Mouse (Mus musculus) MEL-GATA-1-ER (cell line): Measurements from ENCODE around the gene Sugct.
A peak's percentile ranks its signal among the peaks of the same experiment; 100 is the strongest.

Experiments
- DNase-seq: peaks from one replicate; pipeline ENCODE4 v3.0.0-alpha.2; 2012; ENCODE audit warnings: low read depth; ENCODE audit errors: extremely low read depth

Sugct gene

GRCm38 (mm10) chr13:17694911-17695699, at the start of gene Sugct, which contains the start of gene Mplkip:
Gene Sugct (minus strand): TSS chr13:17695553.
Gene Mplkip (plus strand): TSS chr13:17695192.
- peak; percentile 97 for DNase-seq

- DNase-seq = no peak
Observed at GRCm38 (mm10) chr13:17728798-17729197, 33.4 kb upstream of the Sugct start.

GRCm38 (mm10) chr13:17727922-17728321, 32.6 kb upstream of the Sugct start:
- no peak for DNase-seq

GRCm38 (mm10) chr13:17717357-17717756, 22.0 kb upstream of the Sugct start:
- DNase-seq = no peak

GRCm38 (mm10) chr13:17708784-17709311, 13.5 kb upstream of the Sugct start:
- DNase-seq = no peak

GRCm38 (mm10) chr13:17705188-17705826, 10.0 kb upstream of the Sugct start:
- DNase-seq = no peak

GRCm38 (mm10) chr13:17702311-17702710, 7.0 kb upstream of the Sugct start:
- no peak for DNase-seq

- no peak for DNase-seq
Observed at GRCm38 (mm10) chr13:17701322-17701721, 6.0 kb upstream of the Sugct start.

GRCm38 (mm10) chr13:17700090-17700715, 4.8 kb upstream of the Sugct start:
- no peak for DNase-seq

- peak; percentile 28 for DNase-seq
Observed at GRCm38 (mm10) chr13:17695898-17696580, 686 bp upstream of the Sugct start.

- no peak for DNase-seq
Observed at GRCm38 (mm10) chr13:17694414-17694813, 939 bp downstream of the Sugct start.

- peak; percentile 65 for DNase-seq
Observed at GRCm38 (mm10) chr13:17693816-17694215, 1.5 kb downstream of the Sugct start.

- DNase-seq = no peak
Observed at GRCm38 (mm10) chr13:17691436-17691835, 3.9 kb downstream of the Sugct start.

- DNase-seq = no peak
Observed at GRCm38 (mm10) chr13:17690686-17691085, 4.7 kb downstream of the Sugct start.

- DNase-seq = no peak
Observed at GRCm38 (mm10) chr13:17689461-17689860, 5.9 kb downstream of the Sugct start.

- DNase-seq = no peak
Observed at GRCm38 (mm10) chr13:17671122-17671521, 24.2 kb downstream of the Sugct start.

GRCm38 (mm10) chr13:17667380-17667779, 28.0 kb downstream of the Sugct start:
- no peak for DNase-seq

GRCm38 (mm10) chr13:17642294-17642693, 53.1 kb downstream of the Sugct start:
- DNase-seq = peak; percentile 10

- no peak for DNase-seq
Observed at GRCm38 (mm10) chr13:17638008-17638407, 57.3 kb downstream of the Sugct start.

GRCm38 (mm10) chr13:17627108-17627507, 68.2 kb downstream of the Sugct start:
- DNase-seq = no peak

- no peak for DNase-seq
Observed at GRCm38 (mm10) chr13:17624976-17625375, 70.4 kb downstream of the Sugct start.
